Mouse (Mus musculus) G1E (cell line): Measurements from ENCODE around the gene Zfyve28.

Source experiments
- CTCF ChIP-seq: IDR thresholded peaks from 2 replicates; pipeline ENCODE4 v1.5.1; 2012; ENCODE audit warnings: low read depth, low read length, inconsistent platforms, mixed read lengths
- GATA1 ChIP-seq: IDR thresholded peaks from 2 replicates; pipeline ENCODE4 v1.6.1; 2012; ENCODE audit warnings: borderline replicate concordance, low read length, inconsistent platforms, mixed read lengths

- TF ChIP-seq CTCF (no peak), GATA1 (no peak)
These were observed 56.3 kb downstream of the Zfyve28 start for GRCm38 (mm10) chr5:34231901-34232300.
